Mouse (Mus musculus) right cerebral cortex, adult 2 months (tissue): ENCODE data around the gene Dtd1.

ENCODE experiments used
- DNase-seq, 2 experiments: peaks; one replicate each; pipeline ENCODE4 v3.0.0; 2021 to 2022; ENCODE audit warnings: low spot score in 2 of 2

The Dtd1 gene

GRCm38 (mm10) chr2:144768375-144769117 is 168.8 kb downstream of the Dtd1 start:
- no peak for DNase-seq

- no peak for DNase-seq
These were observed 169.4 kb downstream of the Dtd1 start for GRCm38 (mm10) chr2:144769118-144769496.

GRCm38 (mm10) chr2:144769556-144769955 is 169.9 kb downstream of the Dtd1 start:
- DNase-seq = no peak

- no peak for DNase-seq
These were observed 170.8 kb downstream of the Dtd1 start for GRCm38 (mm10) chr2:144770452-144770941.

- no peak for DNase-seq
These were observed 172.1 kb downstream of the Dtd1 start for GRCm38 (mm10) chr2:144771841-144772240.

GRCm38 (mm10) chr2:144774636-144775160 is 175.0 kb downstream of the Dtd1 start:
- no peak for DNase-seq

- DNase-seq = no peak
These were observed 175.9 kb downstream of the Dtd1 start for GRCm38 (mm10) chr2:144775626-144776025.

- no peak for DNase-seq
These were observed 179.6 kb downstream of the Dtd1 start for GRCm38 (mm10) chr2:144779263-144779662.

GRCm38 (mm10) chr2:144780731-144781130 is 181.0 kb downstream of the Dtd1 start:
- no peak for DNase-seq

- DNase-seq = no peak
These were observed 182.2 kb downstream of the Dtd1 start for GRCm38 (mm10) chr2:144781871-144782270.

GRCm38 (mm10) chr2:144782481-144782880 is 182.8 kb downstream of the Dtd1 start:
- no peak for DNase-seq

- DNase-seq = no peak
These were observed 183.5 kb downstream of the Dtd1 start for GRCm38 (mm10) chr2:144783190-144783589.

- no peak for DNase-seq
These were observed 184.1 kb downstream of the Dtd1 start for GRCm38 (mm10) chr2:144783831-144784230.

GRCm38 (mm10) chr2:144791671-144792294 is 192.1 kb downstream of the Dtd1 start:
- peak; percentile 48 to 49 for DNase-seq

GRCm38 (mm10) chr2:144797515-144797914 is 197.8 kb downstream of the Dtd1 start:
- DNase-seq = no peak

GRCm38 (mm10) chr2:144807766-144808754 is 208.4 kb downstream of the Dtd1 start:
- no peak for DNase-seq
